Mouse (Mus musculus) thymus, adult 2 months (tissue): Measurements from ENCODE around the gene Cplane1. TPM values are rescaled to one million over a fixed set of nuclear protein-coding genes. Genes with fewer than 3 reads are reported as not detected.

Experiments
- DNase-seq: peaks from one replicate; pipeline ENCODE4 v3.0.0; 2021
- H3K27ac ChIP-seq: fragments of 200-500 bp; 2 replicates; pipeline ENCODE4 v1.5.1; 2012; ENCODE audit warnings: low read length, control low read depth; ENCODE audit not compliant: control insufficient read depth, insufficient read depth
- H3K27me3 ChIP-seq: fragments of 200-500 bp; 2 replicates; pipeline ENCODE4 v1.6.1; 2012; ENCODE audit warnings: mild to moderate bottlenecking, low read length, moderate library complexity, mixed read lengths; ENCODE audit not compliant: control insufficient read depth, insufficient read depth
- H3K36me3 ChIP-seq: fragments of 200-500 bp; 2 replicates; pipeline ENCODE4 v1.6.1; 2012; ENCODE audit warnings: mild to moderate bottlenecking, low read length, moderate library complexity; ENCODE audit not compliant: control insufficient read depth, insufficient read depth
- H3K4me1 ChIP-seq: fragments of 200-500 bp; replicated peaks from 2 replicates; pipeline ENCODE4 v1.6.1; 2012; ENCODE audit warnings: low read length; ENCODE audit not compliant: control insufficient read depth, insufficient read depth
- H3K4me3 ChIP-seq: fragments of 200-500 bp; 2 replicates; pipeline ENCODE4 v1.5.1; 2012; ENCODE audit warnings: mild to moderate bottlenecking, low read length, control low read depth, moderate library complexity; ENCODE audit not compliant: control insufficient read depth, insufficient read depth
- CTCF ChIP-seq: fragments of 200-500 bp; IDR thresholded peaks from 2 replicates; pipeline ENCODE4 v1.5.1; 2012; ENCODE audit warnings: mild to moderate bottlenecking, control low read depth, low read length, moderate library complexity, borderline replicate concordance; ENCODE audit not compliant: control insufficient read depth, poor library complexity, insufficient read depth; ENCODE audit errors: extremely low read depth
- POLR2A ChIP-seq: fragments of 200-500 bp; IDR thresholded peaks from 2 replicates; pipeline ENCODE4 v1.6.1; 2012; ENCODE audit warnings: mild to moderate bottlenecking, low read length, control low read depth, moderate library complexity; ENCODE audit not compliant: control insufficient read depth, poor library complexity, insufficient read depth; ENCODE audit errors: extremely low read depth
- WGBS: fragments of 180-500 bp; shearing (Covaris S2); methylation state at CpG from one replicate; pipeline ENCODE4 v1.1.7; 2018; 5-methylcytosine and 5-hydroxymethylcytosine counted together
- polyA plus RNA-seq: library from polyadenylated mRNA; depleted of rRNA; stranded (reverse); fragments of >200 nt; gene quantifications from 2 replicates; pipeline ENCODE4 v1.2.3, GENCODE M21; 2012; rRNA removed

The Cplane1 gene
- polyA plus RNA-seq: 6.3 and 7.2 TPM in 2 replicates

- peak within 1 kb of the TSS; percentile 91 for H3K27ac ChIP-seq
- no peaks in the 10 kb centered on the region for H3K27me3 ChIP-seq
- DNase-seq: peak; percentile 94
- TF ChIP-seq POLR2A (peak; percentile 79), CTCF (no peak)
- no peaks in the 10 kb centered on the region for H3K36me3 ChIP-seq
- under 1% methylated on average over 46 of the region's 47 CpGs for WGBS
- H3K4me3 ChIP-seq: peak within 1 kb of the TSS; percentile 85
- no peaks in the 10 kb centered on the region for H3K4me1 ChIP-seq
Observed at GRCm38 (mm10) chr15:8168591-8169265, at the start of gene Cplane1. TSS of gene Cplane1 (plus strand) at chr15:8169106.

GRCm38 (mm10) chr15:8129281-8129680 is 39.6 kb upstream of the Cplane1 start:
- Histone ChIP-seq H3K27me3 (no peaks in the 10 kb centered on the region), H3K4me3 (no peak overlapping the region), H3K27ac (no peak overlapping the region), H3K36me3 (peaks cover 53% of the 10 kb centered on the region), H3K4me1 (no peaks in the 10 kb centered on the region)
- no peak for TF ChIP-seq CTCF
- no peak for TF ChIP-seq POLR2A
- 85% methylated on average over 1 of the region's 1 CpGs for WGBS
- DNase-seq: no peak

- Histone ChIP-seq H3K4me1 (no peaks in the 10 kb centered on the region), H3K27ac (no peak overlapping the region), H3K4me3 (no peak overlapping the region), H3K27me3 (no peaks in the 10 kb centered on the region), H3K36me3 (peaks cover 63% of the 10 kb centered on the region)
- 99% methylated on average over 3 of the region's 3 CpGs for WGBS
- no peak for DNase-seq
- TF ChIP-seq CTCF (no peak), POLR2A (no peak)
Observed at GRCm38 (mm10) chr15:8131268-8131667, 37.6 kb upstream of the Cplane1 start.

- Histone ChIP-seq H3K4me1 (no peaks in the 10 kb centered on the region), H3K4me3 (no peak overlapping the region), H3K27ac (no peak overlapping the region), H3K36me3 (peaks cover 63% of the 10 kb centered on the region), H3K27me3 (no peaks in the 10 kb centered on the region)
- no peak for TF ChIP-seq POLR2A
- TF ChIP-seq CTCF: no peak
- no peak for DNase-seq
Observed at GRCm38 (mm10) chr15:8131761-8132160, 37.1 kb upstream of the Cplane1 start.

- Histone ChIP-seq H3K27me3 (no peaks in the 10 kb centered on the region), H3K36me3 (peaks cover 68% of the 10 kb centered on the region), H3K4me3 (no peak overlapping the region), H3K27ac (no peak overlapping the region), H3K4me1 (no peaks in the 10 kb centered on the region)
- no peak for DNase-seq
- TF ChIP-seq CTCF (no peak), POLR2A (no peak)
- WGBS: 94% methylated on average over 5 of the region's 5 CpGs
Observed at GRCm38 (mm10) chr15:8135606-8136005, 33.3 kb upstream of the Cplane1 start.

- DNase-seq: no peak
- Histone ChIP-seq H3K27ac (no peak overlapping the region), H3K36me3 (peaks cover 23% of the 10 kb centered on the region), H3K4me1 (no peaks in the 10 kb centered on the region), H3K27me3 (no peaks in the 10 kb centered on the region), H3K4me3 (no peak overlapping the region)
- 75% methylated on average over 1 of the region's 1 CpGs for WGBS
- TF ChIP-seq POLR2A: no peak
- no peak for TF ChIP-seq CTCF
Observed at GRCm38 (mm10) chr15:8161841-8162240, 7.1 kb upstream of the Cplane1 start.
